Mouse (Mus musculus) hindbrain, embryonic 14.5 days (tissue): ENCODE results near the gene Bcr. TPM values are rescaled to one million over a fixed set of nuclear protein-coding genes. Genes with fewer than 3 reads are reported as not detected.

ENCODE experiments used
- ATAC-seq: fragments of 200-750 bp; cut with Nextera tagmentation; 2 replicates; pipeline ENCODE4 v1.8.0; 2017; ENCODE audit warnings: moderate number of reproducible peaks, mild to moderate bottlenecking, moderate TSS enrichment, moderate library complexity; ENCODE audit not compliant: low FRiP score
- DNase-seq: peaks from one replicate; pipeline ENCODE4 v3.0.0-alpha.2; 2015; ENCODE audit warnings: low spot score
- H3K27ac ChIP-seq: fragments of 300-500 bp; sonication (generic); 2 replicates; pipeline ENCODE4 v1.5.1; 2014; ENCODE audit warnings: mild to moderate bottlenecking, moderate library complexity
- H3K27me3 ChIP-seq: fragments of 300-500 bp; sonication (generic); 2 replicates; pipeline ENCODE4 v1.6.1; 2014; ENCODE audit warnings: mild to moderate bottlenecking, low read length, mixed read lengths; ENCODE audit not compliant: control insufficient read depth, insufficient read depth
- H3K36me3 ChIP-seq: fragments of 300-500 bp; sonication (generic); replicated peaks from 2 replicates; pipeline ENCODE4 v1.6.1; 2014; ENCODE audit not compliant: control insufficient read depth, insufficient read depth
- H3K4me1 ChIP-seq: fragments of 300-500 bp; sonication (generic); replicated peaks from 2 replicates; pipeline ENCODE4 v1.6.1; 2014; ENCODE audit warnings: antibody characterized with exemption, low read length, mixed read lengths; ENCODE audit not compliant: control insufficient read depth, insufficient read depth
- H3K4me2 ChIP-seq: fragments of 300-500 bp; sonication (generic); replicated peaks from 2 replicates; pipeline ENCODE4 v1.6.1; 2014; ENCODE audit warnings: mild to moderate bottlenecking, moderate library complexity
- H3K4me3 ChIP-seq: fragments of 300-500 bp; sonication (generic); replicated peaks from 2 replicates; pipeline ENCODE4 v1.5.1; 2014; ENCODE audit warnings: mild to moderate bottlenecking, low read length
- H3K9ac ChIP-seq: fragments of 300-500 bp; sonication (generic); 2 replicates; pipeline ENCODE4 v1.6.1; 2014
- H3K9me3 ChIP-seq: fragments of 300-500 bp; sonication (generic); 2 replicates; pipeline ENCODE4 v1.6.1; 2016; ENCODE audit warnings: low read length; ENCODE audit not compliant: control insufficient read depth
- WGBS: fragments of 180-500 bp; shearing (Covaris S2); extraction: QIAGEN DNeasy Blood & Tissue Kit; methylation state at CpG from one replicate; pipeline ENCODE4 v1.1.7; 2014; 5-methylcytosine and 5-hydroxymethylcytosine counted together
- polyA plus RNA-seq: library from polyadenylated mRNA; unstranded; fragments of >200 nt; fragmentation: Nextera tagmentation; extraction: Ambion mirVana; gene quantifications from 2 replicates; pipeline ENCODE4 v1.2.1, GENCODE M21; 2014

The Bcr gene
- polyA plus RNA-seq, 1 experiment from 2014 or later, result 24.0 TPM

- ATAC-seq (no peak), DNase-seq (no peak)
- WGBS, result 85% methylated on average over 7 of the region's 7 CpGs
- Histone ChIP-seq H3K9ac (no peak overlapping the region), H3K27me3 (no peaks in the 10 kb centered on the region), H3K36me3 (peaks cover 59% of the 10 kb centered on the region), H3K4me3 (no peak overlapping the region), H3K27ac (no peak overlapping the region), H3K4me2 (no peak overlapping the region), H3K4me1 (no peaks in the 10 kb centered on the region), H3K9me3 (no peaks in the 10 kb centered on the region)
These were observed 68.9 kb downstream of the Bcr start for GRCm38 (mm10) chr10:75129283-75129710.

GRCm38 (mm10) chr10:75130372-75131046 lies 70.1 kb downstream of the Bcr start:
- Histone ChIP-seq H3K27ac (no peak overlapping the region), H3K36me3 (peaks cover 52% of the 10 kb centered on the region), H3K4me1 (0 out of 2 replicates have a peak, but pooled peaks cover 5% of the 10 kb centered on the region), H3K4me3 (no peak overlapping the region), H3K9me3 (no peaks in the 10 kb centered on the region), H3K27me3 (no peaks in the 10 kb centered on the region), H3K4me2 (no peak overlapping the region), H3K9ac (no peak overlapping the region)
- 90% methylated on average over 4 of the region's 4 CpGs for WGBS
- no peak for ATAC-seq
- DNase-seq, result no peak

- WGBS, result 72% methylated on average over 8 of the region's 8 CpGs
- Histone ChIP-seq H3K4me3 (no peak overlapping the region), H3K4me1 (0 out of 2 replicates have a peak, but pooled peaks cover 5% of the 10 kb centered on the region), H3K9ac (no peak overlapping the region), H3K27me3 (no peaks in the 10 kb centered on the region), H3K27ac (no peak overlapping the region), H3K4me2 (no peak overlapping the region), H3K36me3 (peaks cover 51% of the 10 kb centered on the region), H3K9me3 (no peaks in the 10 kb centered on the region)
- no peak for DNase-seq
- ATAC-seq, result no peak
These were observed 71.2 kb downstream of the Bcr start for GRCm38 (mm10) chr10:75131625-75132024.

- peak; percentile 29; the same call in 1 of the 2 replicates for ATAC-seq
- 67% methylated on average over 15 of the region's 15 CpGs for WGBS
These were observed 74.6 kb downstream of the Bcr start for GRCm38 (mm10) chr10:75134861-75135517.

GRCm38 (mm10) chr10:75135518-75136162 lies 75.2 kb downstream of the Bcr start:
- H3K27ac ChIP-seq, result no peak overlapping the region
- DNase-seq (no peak), ATAC-seq (0 out of 2 replicates have a peak, but pooled peaks have one; percentile 28)
- H3K9ac ChIP-seq, result no peak overlapping the region
- no peak overlapping the region for H3K4me3 ChIP-seq
- H3K4me1 ChIP-seq, result 0 out of 2 replicates have a peak, but pooled peaks cover 5% of the 10 kb centered on the region
- WGBS, result 82% methylated on average over 21 of the region's 21 CpGs
- no peak overlapping the region for H3K4me2 ChIP-seq
- H3K27me3 ChIP-seq, result no peaks in the 10 kb centered on the region
- no peaks in the 10 kb centered on the region for H3K9me3 ChIP-seq
- peaks cover 78% of the 10 kb centered on the region for H3K36me3 ChIP-seq

More at GRCm38 (mm10) chr10:75134861-75135517, 74.6 kb downstream of the Bcr start:
- Histone ChIP-seq H3K9ac (no peak overlapping the region), H3K36me3 (peaks cover 73% of the 10 kb centered on the region), H3K27ac (no peak overlapping the region), H3K4me2 (no peak overlapping the region), H3K27me3 (no peaks in the 10 kb centered on the region), H3K9me3 (no peaks in the 10 kb centered on the region), H3K4me1 (0 out of 2 replicates have a peak, but pooled peaks cover 5% of the 10 kb centered on the region), H3K4me3 (no peak overlapping the region)
- DNase-seq, result no peak

GRCm38 (mm10) chr10:75137148-75137547 lies 76.8 kb downstream of the Bcr start:
- ATAC-seq, result no peak
- 0 out of 2 replicates have a peak, but pooled peaks cover 5% of the 10 kb centered on the region for H3K4me1 ChIP-seq
- no peak overlapping the region for H3K9ac ChIP-seq
- H3K4me3 ChIP-seq, result no peak overlapping the region
- no peak overlapping the region for H3K27ac ChIP-seq
- WGBS, result 80% methylated on average over 3 of the region's 3 CpGs
- H3K4me2 ChIP-seq, result no peak overlapping the region
- no peaks in the 10 kb centered on the region for H3K9me3 ChIP-seq
- no peaks in the 10 kb centered on the region for H3K27me3 ChIP-seq
- H3K36me3 ChIP-seq, result peaks cover 79% of the 10 kb centered on the region
- no peak for DNase-seq

- H3K9ac ChIP-seq, result no peak overlapping the region
- 88% methylated on average over 17 of the region's 17 CpGs for WGBS
- DNase-seq (no peak), ATAC-seq (no peak)
- no peaks in the 10 kb centered on the region for H3K9me3 ChIP-seq
- no peaks in the 10 kb centered on the region for H3K27me3 ChIP-seq
- H3K4me1 ChIP-seq, result no peaks in the 10 kb centered on the region
- peaks cover 91% of the 10 kb centered on the region for H3K36me3 ChIP-seq
- H3K4me2 ChIP-seq, result no peak overlapping the region
- no peak overlapping the region for H3K4me3 ChIP-seq
- H3K27ac ChIP-seq, result no peak overlapping the region
These were observed 84.8 kb downstream of the Bcr start for GRCm38 (mm10) chr10:75145221-75145620.

- no peak overlapping the region for H3K27ac ChIP-seq
- H3K9me3 ChIP-seq, result no peaks in the 10 kb centered on the region
- ATAC-seq (no peak), DNase-seq (no peak)
- H3K4me1 ChIP-seq, result no peaks in the 10 kb centered on the region
- H3K4me3 ChIP-seq, result no peak overlapping the region
- no peak overlapping the region for H3K9ac ChIP-seq
- H3K36me3 ChIP-seq, result peaks cover 86% of the 10 kb centered on the region
- 96% methylated on average over 4 of the region's 4 CpGs for WGBS
- no peak overlapping the region for H3K4me2 ChIP-seq
- H3K27me3 ChIP-seq, result no peaks in the 10 kb centered on the region
These were observed 85.6 kb downstream of the Bcr start for GRCm38 (mm10) chr10:75146001-75146400.

GRCm38 (mm10) chr10:75146619-75147018 lies 86.2 kb downstream of the Bcr start:
- Histone ChIP-seq H3K36me3 (peaks cover 83% of the 10 kb centered on the region), H3K4me1 (no peaks in the 10 kb centered on the region), H3K27ac (no peak overlapping the region), H3K9ac (no peak overlapping the region), H3K27me3 (no peaks in the 10 kb centered on the region), H3K4me3 (no peak overlapping the region), H3K4me2 (no peak overlapping the region), H3K9me3 (no peaks in the 10 kb centered on the region)
- DNase-seq (no peak), ATAC-seq (no peak)
- 88% methylated on average over 10 of the region's 10 CpGs for WGBS
